Mouse (Mus musculus) heart, adult 11 months (tissue): ENCODE results near the gene Hmg20a.

Source experiments
- DNase-seq: peaks from one replicate; pipeline ENCODE4 v3.0.0; 2022

Gene Hmg20a

GRCm38 (mm10) chr9:56451570-56451969 is 33.2 kb downstream of the Hmg20a start:
- DNase-seq: peak; percentile 60

GRCm38 (mm10) chr9:56453038-56453815 is 34.8 kb downstream of the Hmg20a start:
- DNase-seq: peak; percentile 90

- DNase-seq: peak; percentile 74
Measured at GRCm38 (mm10) chr9:56456426-56456825, 38.0 kb downstream of the Hmg20a start.

- DNase-seq: no peak
Measured at GRCm38 (mm10) chr9:56460987-56461386, 42.6 kb downstream of the Hmg20a start.

- peak; percentile 91 for DNase-seq
Measured at GRCm38 (mm10) chr9:56462606-56463005, 44.2 kb downstream of the Hmg20a start.

GRCm38 (mm10) chr9:56463046-56463445 is 44.6 kb downstream of the Hmg20a start:
- DNase-seq: peak; percentile 76

GRCm38 (mm10) chr9:56463686-56464515 is 45.5 kb downstream of the Hmg20a start:
- peak; percentile 98 for DNase-seq

GRCm38 (mm10) chr9:56464863-56465654 is 46.6 kb downstream of the Hmg20a start:
- DNase-seq: peak; percentile 96

- DNase-seq: peak; percentile 92
Measured at GRCm38 (mm10) chr9:56466251-56466650, 47.8 kb downstream of the Hmg20a start.

GRCm38 (mm10) chr9:56469656-56470055 is 51.2 kb downstream of the Hmg20a start:
- DNase-seq: peak; percentile 60

GRCm38 (mm10) chr9:56470291-56470690 is 51.9 kb downstream of the Hmg20a start:
- DNase-seq: peak; percentile 89

- peak; percentile 44 for DNase-seq
Measured at GRCm38 (mm10) chr9:56478975-56479647, 60.7 kb downstream of the Hmg20a start.

GRCm38 (mm10) chr9:56482623-56483022 is 64.2 kb downstream of the Hmg20a start:
- no peak for DNase-seq

- no peak for DNase-seq
Measured at GRCm38 (mm10) chr9:56485423-56485822, 67.0 kb downstream of the Hmg20a start.

- DNase-seq: peak; percentile 52
Measured at GRCm38 (mm10) chr9:56486158-56486557, 67.7 kb downstream of the Hmg20a start.

- peak; percentile 21 for DNase-seq
Measured at GRCm38 (mm10) chr9:56487651-56488050, 69.2 kb downstream of the Hmg20a start.

- peak; percentile 62 for DNase-seq
Measured at GRCm38 (mm10) chr9:56492391-56492790, 74.0 kb downstream of the Hmg20a start.

GRCm38 (mm10) chr9:56492916-56493315 is 74.5 kb downstream of the Hmg20a start:
- peak; percentile 42 for DNase-seq

GRCm38 (mm10) chr9:56495088-56495487 is 76.7 kb downstream of the Hmg20a start:
- DNase-seq: peak; percentile 88

GRCm38 (mm10) chr9:56495795-56496232 is 77.4 kb downstream of the Hmg20a start:
- DNase-seq: peak; percentile 93

- DNase-seq: no peak
Measured at GRCm38 (mm10) chr9:56496567-56496966, 78.2 kb downstream of the Hmg20a start.

GRCm38 (mm10) chr9:56497181-56497864 is 78.9 kb downstream of the Hmg20a start:
- DNase-seq: peak; percentile 97
